Mouse (Mus musculus) heart, adult 2 months (tissue): Measurements from ENCODE around the gene Gan.

Source experiments
- CTCF ChIP-seq: fragments of 200-600 bp; IDR thresholded peaks from 2 replicates; pipeline ENCODE4 v1.8.1; 2022; ENCODE audit warnings: antibody characterized with exemption, mild to moderate bottlenecking, moderate library complexity
- POLR2A ChIP-seq: fragments of 200-500 bp; IDR thresholded peaks from 2 replicates; pipeline ENCODE4 v1.6.1; 2011; ENCODE audit warnings: mild to moderate bottlenecking, low read depth, low read length, control low read depth; ENCODE audit not compliant: insufficient read depth

DNA sequence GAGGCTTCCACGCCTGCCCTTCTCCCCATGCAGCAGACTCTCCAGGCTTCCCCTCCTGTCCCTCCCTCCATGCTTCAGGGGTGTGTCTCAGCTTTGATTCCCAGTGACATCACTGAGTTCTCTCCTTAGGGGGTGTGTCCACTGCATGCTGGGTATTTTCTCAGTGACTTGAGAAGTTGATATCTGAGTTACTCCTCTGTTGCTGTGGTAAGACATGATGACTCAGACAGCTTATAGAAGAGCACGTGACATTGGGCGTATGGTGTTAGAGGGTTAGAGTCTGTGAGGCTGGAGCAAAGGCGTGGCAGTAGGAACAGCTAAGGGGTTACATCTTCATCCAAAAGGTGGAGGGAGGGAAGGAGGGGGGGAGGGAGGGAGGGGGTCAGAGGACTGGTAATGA is 38.7 kb downstream of the Gan start:
- TF ChIP-seq POLR2A = no peak
- TF ChIP-seq CTCF = no peak
